Mouse (Mus musculus): Measurements from ENCODE around the gene 1700031F05Rik.
"Not testable (repeated sequence)": the region's sequence is repeated elsewhere in the genome, so short reads cannot be mapped to it uniquely, and the experiment has no call there.

1700031F05Rik gene

GRCm38 (mm10) chrX:102867871-102868270 lies at the start of gene 1700031F05Rik:
TSS of gene 1700031F05Rik (minus strand) at chrX:102867971.
- no peak for DNase-seq (ENCODE audit: low read depth, low spot score)

- DNase-seq (ENCODE audit: low read depth, low spot score) = not testable (repeated sequence)
Measured at GRCm38 (mm10) chrX:102914823-102915222, 47.1 kb upstream of the 1700031F05Rik start.

GRCm38 (mm10) chrX:102908587-102908986 lies 40.8 kb upstream of the 1700031F05Rik start, which contains the start of the genes Dmrtc1a and 1700011M02Rik:
TSS of gene Dmrtc1a (minus strand) at chrX:102908687.
TSS of gene 1700011M02Rik (plus strand) at chrX:102908905.
- not testable (repeated sequence) for DNase-seq (ENCODE audit: low read depth, low spot score)

- not testable (repeated sequence) for DNase-seq (ENCODE audit: low read depth, low spot score)
Measured at GRCm38 (mm10) chrX:102854516-102854915, 13.3 kb downstream of the 1700031F05Rik start, which contains the start of gene Dmrtc1c2. TSS of gene Dmrtc1c2 (minus strand) at chrX:102854616.

GRCm38 (mm10) chrX:102812311-102812710 lies 55.5 kb downstream of the 1700031F05Rik start:
- no peak for DNase-seq (ENCODE audit: low read depth, low spot score)

All from 3T3-L1 (cell line).